Mouse (Mus musculus): Measurements from ENCODE around the gene Fzd1.

Gene Fzd1

GRCm38 (mm10) chr5:4753161-4753560, 4.7 kb downstream of the Fzd1 start:
- CTCF ChIA-PET, result no interaction called here

DNA sequence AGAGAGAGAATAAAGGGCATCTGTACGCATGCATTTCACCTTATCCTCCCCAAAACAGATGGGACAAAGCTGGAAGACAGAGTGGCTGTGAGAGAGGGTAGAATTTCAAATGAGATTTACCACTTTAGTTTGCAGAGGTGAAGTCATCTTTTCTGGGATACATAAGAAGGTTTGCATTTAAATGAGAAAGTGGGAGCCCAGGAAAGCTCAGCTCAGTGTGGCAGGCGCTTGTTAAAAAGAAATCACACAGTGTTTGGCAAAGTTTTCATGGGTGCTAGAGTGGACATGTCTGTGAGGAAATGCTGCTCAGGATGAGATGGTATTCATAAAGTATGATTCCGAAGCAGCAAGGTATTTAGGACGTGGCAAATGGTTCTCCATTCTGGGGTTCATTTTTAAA, 15.1 kb downstream of the Fzd1 start:
- CTCF ChIA-PET, result no interaction called here

- CTCF ChIA-PET, result no interaction called here
Observed at GRCm38 (mm10) chr5:4737013-4737412, 20.8 kb downstream of the Fzd1 start.

GRCm38 (mm10) chr5:4735461-4735860, 22.4 kb downstream of the Fzd1 start:
- CTCF ChIA-PET, result no interaction called here

DNA sequence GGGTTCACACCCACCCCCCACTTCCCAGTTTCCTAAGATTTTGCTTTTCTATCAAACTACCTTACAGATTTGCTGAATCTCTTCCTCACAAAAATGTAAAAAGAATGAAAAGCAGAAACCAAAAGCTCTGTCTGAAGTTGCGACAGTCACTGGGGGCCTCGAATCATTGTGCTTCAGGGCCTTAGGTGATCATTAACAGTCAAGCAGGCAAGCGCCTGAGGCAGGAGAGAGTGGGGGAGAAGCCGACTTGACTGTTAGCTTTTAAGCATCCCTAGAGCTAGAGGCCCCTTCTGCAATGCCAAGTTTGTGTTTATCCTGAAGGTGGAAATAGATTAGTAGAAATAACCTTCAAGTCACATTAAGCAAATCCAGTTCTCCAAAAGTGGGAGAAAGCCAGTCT, 24.6 kb downstream of the Fzd1 start:
- CTCF ChIA-PET, result no interaction called here

DNA sequence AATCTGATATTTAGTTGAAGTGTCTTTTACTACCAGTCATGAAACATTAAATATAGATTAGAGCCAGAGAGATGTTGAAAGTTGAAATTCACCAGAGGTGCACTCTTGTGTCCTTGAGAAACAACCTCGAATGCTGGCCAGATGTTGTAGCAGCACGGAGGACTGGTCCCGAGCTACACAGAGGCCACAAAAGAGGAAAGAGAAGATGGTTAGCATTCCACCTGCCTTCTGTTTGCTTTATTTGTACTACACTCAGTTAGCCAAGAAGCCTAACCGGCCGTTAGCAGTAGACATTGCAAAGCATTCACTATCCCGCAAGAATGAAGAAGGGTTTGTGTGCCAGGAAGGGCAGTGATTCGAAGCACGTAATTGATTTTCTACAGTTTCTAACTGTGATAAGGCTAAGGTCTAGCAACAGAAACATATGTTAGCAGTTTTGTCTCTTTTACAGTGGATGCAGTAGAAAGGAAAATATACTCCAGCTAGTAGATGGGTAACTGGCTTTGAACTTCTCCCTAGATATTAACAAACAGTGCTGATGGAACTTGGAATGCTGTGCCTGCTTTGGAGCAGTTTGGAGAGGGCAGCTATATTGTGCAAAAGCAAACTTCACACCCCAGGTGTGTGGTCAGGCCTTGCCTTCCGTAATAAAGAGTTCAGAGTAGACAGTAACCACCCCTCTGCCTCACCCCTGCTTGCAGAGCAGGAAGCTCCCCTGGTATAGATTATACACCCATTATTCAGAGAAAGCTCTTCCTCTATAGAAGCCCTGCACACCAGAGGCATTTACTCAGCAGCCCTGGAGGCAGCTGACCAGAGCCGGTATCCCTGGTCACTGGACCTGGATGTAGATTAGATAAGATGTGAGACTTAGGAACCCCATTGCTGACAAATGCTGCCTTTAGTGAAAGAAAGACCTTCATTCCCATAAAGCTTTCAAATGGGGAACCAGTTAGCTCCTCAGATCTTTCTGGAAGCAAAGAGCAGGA, 25.3 kb downstream of the Fzd1 start:
- CTCF ChIA-PET, result no interaction called here

DNA sequence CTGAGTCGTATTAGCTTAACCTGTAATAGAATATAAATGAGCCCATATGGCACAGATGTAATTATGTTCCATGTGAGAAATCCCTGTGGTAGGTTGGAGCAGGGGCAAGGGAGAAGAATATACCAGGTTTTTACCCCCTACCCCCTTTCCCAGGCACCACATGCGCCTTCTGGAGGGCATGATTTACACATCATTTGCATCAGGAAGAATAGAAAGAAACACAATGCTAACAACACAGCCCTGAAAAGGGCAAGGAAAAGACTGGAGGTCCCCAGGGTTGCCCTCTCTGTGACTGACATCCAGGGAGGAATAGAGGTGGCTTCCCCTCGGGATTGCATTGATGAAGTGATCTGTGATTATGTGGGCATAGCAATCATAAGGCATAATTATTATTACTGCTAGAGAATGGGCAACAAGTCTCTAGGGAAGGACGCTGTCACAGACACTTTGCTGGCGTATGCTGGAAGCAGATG, 26.1 kb downstream of the Fzd1 start:
- CTCF ChIA-PET, result no interaction called here

- CTCF ChIA-PET, result no interaction called here
Observed at GRCm38 (mm10) chr5:4731064-4731463, 26.8 kb downstream of the Fzd1 start.

All from spleen, embryonic (tissue).